Mouse (Mus musculus) Patski (cell line): Measurements from ENCODE around the gene Otoa. TPM values are rescaled to one million over a fixed set of nuclear protein-coding genes. Genes with fewer than 3 reads are reported as not detected.

Experiments
- ATAC-seq: fragments of 100-300 bp; one replicate; pipeline ENCODE4 v1.8.0; 2021
- CTCF ChIA-PET: fragments of 350-600 bp; sonication (Branson Sonifier 250); formaldehyde crosslinking; loops from one replicate; lab custom pipeline; 2022; ENCODE audit warnings: inconsistent platforms; lab: Charles Lee
- POLR2A ChIA-PET: fragments of 350-600 bp; sonication (Branson Sonifier 250); formaldehyde crosslinking; loops from one replicate; lab custom pipeline; 2022; ENCODE audit warnings: antibody characterized with exemption, inconsistent platforms; lab: Charles Lee
- DNase-seq: peaks from one replicate; pipeline ENCODE4 v3.0.0-alpha.2; 2011; ENCODE audit warnings: low read depth, low spot score
- H3K27me3 ChIP-seq: fragments of 371-371 bp; one replicate; pipeline ENCODE4 v1.5.1; 2021
- CTCF ChIP-seq: fragments of 100-300 bp; IDR thresholded peaks from one replicate; pipeline ENCODE4 v1.5.1; 2021
- in situ Hi-C: fragments of 300-500 bp; cut with MboI; formaldehyde crosslinking; loops from 3 replicates; pipeline ENCODE4 v1.11.1; 2018; ENCODE audit warnings: low pct_unique_long_range_greater_than_20kb, mixed read lengths
- polyA plus RNA-seq: library from polyadenylated mRNA; unstranded; gene quantifications from one replicate; pipeline ENCODE4 v1.2.3, GENCODE M21; 2021

Otoa gene
- polyA plus RNA-seq, 1 experiment from 2014 or later = 0.09 TPM

DNA sequence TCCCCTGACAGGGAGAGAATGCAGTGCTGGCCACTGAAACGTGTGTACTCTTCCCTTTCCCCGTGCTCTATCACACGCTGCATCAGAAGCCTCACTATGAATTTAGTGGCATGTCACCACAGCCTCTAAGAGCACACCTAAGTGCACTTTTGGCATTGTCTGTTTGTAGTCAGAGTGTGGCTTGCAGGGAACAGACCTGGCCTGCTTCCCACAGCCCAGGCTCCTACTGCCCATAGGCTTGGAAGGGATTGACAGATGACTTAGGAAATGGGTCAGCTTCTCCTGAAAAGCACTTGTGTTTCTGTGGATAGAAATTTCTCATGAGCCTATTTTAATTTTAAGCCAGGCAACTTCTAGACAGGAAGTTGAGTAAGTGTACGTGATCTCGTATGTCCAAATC, 6.0 kb upstream of the Otoa start:
- ChIA-PET CTCF (interaction anchor here (1.3 to 3.4 kb wide), 4 partner anchors 10 to 45 kb away, joined by 3 to 15 read pairs (median 8); no protein-coding TSS in a partner anchor), POLR2A (interaction anchor here (0.7 kb wide), 1 partner anchor 9 kb away, joined by 3 read pairs; no protein-coding TSS in a partner anchor)
- no peak for DNase-seq
- in situ Hi-C loops = no loop called here
- no peak for TF ChIP-seq CTCF
- H3K27me3 ChIP-seq = no peaks in the 10 kb centered on the region
- peak; percentile 9 for ATAC-seq

DNA sequence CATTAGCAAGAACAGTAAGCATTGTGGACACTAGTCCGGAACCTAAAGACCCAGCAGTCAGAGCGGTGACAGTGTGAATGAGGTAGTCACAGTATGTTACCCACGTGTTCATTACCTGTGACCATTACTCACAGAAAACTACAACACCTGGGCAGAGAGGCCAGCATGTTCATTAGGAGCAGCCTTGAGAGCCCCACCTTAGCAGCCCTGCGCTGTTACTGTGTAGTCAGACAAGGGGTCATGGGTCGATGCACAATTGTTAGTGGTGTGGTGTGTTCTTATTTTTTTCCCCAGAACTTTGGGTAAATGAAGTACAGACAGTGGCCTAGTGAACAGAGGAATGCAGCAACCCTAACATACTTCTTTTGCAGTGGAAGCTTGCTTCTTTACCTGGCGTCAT, 4.1 kb upstream of the Otoa start:
- no peak for TF ChIP-seq CTCF
- no peak for ATAC-seq
- ChIA-PET CTCF (interaction anchor here (0.9 to 1.5 kb wide), 4 partner anchors 12 to 83 kb away, joined by 3 to 11 read pairs (median 3); no protein-coding TSS in a partner anchor), POLR2A (no interaction called here)
- in situ Hi-C loops = no loop called here
- H3K27me3 ChIP-seq = no peaks in the 10 kb centered on the region
- DNase-seq = no peak

DNA sequence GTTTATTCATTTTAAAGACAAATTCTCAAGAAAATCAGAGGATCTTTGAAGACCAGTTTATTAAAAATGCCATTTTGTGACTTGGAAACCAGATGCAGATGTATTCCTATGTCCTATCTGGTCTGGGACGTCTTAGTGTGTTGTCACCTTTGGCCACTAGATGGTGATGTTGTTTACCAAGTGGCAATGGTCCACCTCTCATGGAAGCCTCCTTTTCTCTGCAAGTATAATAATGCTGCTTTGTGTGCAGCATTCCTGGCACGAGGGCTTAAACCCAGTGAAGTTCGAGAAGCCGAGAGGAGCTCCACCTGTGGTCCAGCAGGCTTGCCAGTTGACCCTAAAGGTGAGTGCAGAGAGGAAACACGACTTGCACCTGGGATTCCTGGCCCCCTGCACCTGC, 3.6 kb upstream of the Otoa start:
- in situ Hi-C loops = no loop called here
- ATAC-seq = no peak
- DNase-seq = no peak
- POLR2A ChIA-PET = interaction anchor here (1.0 kb wide), 1 partner anchor 147 kb away, joined by 3 read pairs; no protein-coding TSS in a partner anchor
- H3K27me3 ChIP-seq = no peaks in the 10 kb centered on the region
- CTCF ChIA-PET = interaction anchor here (0.7 to 1.8 kb wide), 9 partner anchors 9 to 104 kb away, joined by 3 to 11 read pairs (median 3); no protein-coding TSS in a partner anchor
- peak; percentile 67 for TF ChIP-seq CTCF

DNA sequence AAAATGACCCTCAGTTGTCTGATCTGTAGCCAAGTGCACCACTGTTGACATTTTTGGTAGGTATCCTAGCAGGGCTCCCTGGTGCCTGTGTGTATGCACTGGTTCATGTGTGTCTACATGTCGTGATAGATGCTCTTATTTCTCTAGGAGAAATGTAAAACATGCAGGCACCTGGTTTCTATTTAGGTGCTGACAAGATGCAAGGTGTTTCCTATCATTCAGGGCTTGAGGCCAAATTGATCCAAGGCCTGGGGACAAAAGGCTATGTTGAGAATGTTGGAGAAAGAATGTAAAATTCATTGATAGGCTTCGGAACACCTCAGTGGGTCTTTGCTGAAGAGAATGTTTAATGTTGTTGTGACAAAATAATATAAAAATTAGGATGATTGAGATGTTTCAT, 366 bp downstream of the Otoa start:
- DNase-seq (no peak), ATAC-seq (no peak)
- ChIA-PET CTCF (no interaction called here), POLR2A (no interaction called here)
- in situ Hi-C loops = loop anchor here (5.0 kb wide), 1 partner anchor 35 kb away; no protein-coding TSS in a partner anchor
- H3K27me3 ChIP-seq = no peaks in the 10 kb centered on the region
- TF ChIP-seq CTCF = no peak

DNA sequence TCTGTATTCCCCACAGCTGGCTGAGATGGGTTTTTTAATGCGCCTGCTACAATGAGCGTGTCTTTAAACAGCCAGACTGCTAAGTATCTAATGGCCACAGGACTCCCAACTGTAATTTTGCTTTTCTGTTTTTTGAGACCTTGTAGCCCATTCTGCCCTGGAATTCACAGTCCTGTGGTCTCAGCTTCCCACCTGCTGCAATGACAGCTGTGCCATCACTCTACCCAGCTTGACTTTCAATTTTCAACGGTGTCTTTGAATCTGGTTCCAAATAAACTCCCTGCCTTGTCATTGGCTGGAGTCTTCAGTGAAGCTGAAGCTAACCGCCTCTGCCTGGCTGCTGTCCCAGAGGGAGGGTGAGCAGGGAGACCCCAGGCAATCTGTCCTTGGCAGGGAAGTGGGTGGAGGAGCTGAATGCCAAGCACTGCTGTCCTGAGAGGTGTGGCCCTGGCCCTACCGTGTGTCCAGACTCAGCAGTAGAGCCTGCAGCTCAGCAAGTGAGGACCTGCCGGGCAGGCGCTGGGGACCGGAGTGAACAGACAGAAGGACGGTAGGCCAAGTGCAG, 1.6 kb downstream of the Otoa start:
- ChIA-PET CTCF (interaction anchor here (1.0 to 1.6 kb wide), 2 partner anchors 22 to 149 kb away, joined by 3 to 4 read pairs; no protein-coding TSS in a partner anchor), POLR2A (no interaction called here)
- ATAC-seq (no peak), DNase-seq (no peak)
- in situ Hi-C loops = loop anchor here (5.0 kb wide), 1 partner anchor 34 kb away; no protein-coding TSS in a partner anchor
- H3K27me3 ChIP-seq = no peaks in the 10 kb centered on the region
- no peak for TF ChIP-seq CTCF

DNA sequence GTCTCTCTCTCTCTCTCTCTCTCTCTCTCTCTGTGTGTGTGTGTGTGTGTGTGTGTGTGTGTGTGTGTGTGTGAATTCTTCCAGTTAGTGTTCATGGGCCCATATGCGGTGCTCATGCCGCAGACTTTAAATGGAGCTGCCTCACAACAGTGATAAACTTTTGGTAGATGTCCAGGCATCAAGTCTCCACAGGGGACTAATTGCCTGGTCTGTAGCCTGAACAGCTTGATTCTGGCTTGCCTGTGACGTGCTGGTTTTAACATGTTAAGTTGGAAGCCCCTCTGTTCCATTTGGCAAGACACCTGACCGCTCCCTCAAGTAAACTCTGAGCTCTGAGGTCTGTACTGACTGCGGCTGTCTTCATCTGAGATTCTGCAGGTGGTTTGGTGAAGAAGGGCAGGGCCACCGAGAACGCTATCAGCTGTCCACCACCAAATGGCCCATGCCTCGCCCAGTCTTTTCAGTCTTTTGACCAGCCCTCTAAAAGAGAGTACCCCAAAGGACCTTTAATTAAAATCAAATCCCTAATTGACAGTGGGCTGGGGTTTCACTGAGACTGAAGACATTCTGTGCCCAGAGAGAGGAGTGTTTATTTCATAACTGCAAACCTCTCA, 3.5 kb downstream of the Otoa start:
- ChIA-PET POLR2A (no interaction called here), CTCF (interaction anchor here (1.0 to 1.7 kb wide), 3 partner anchors 19 to 24 kb away, joined by 3 to 4 read pairs (median 3); no protein-coding TSS in a partner anchor)
- no peak for TF ChIP-seq CTCF
- ATAC-seq (peak; percentile 27), DNase-seq (no peak)
- in situ Hi-C loops = loop anchor here (5.0 kb wide), 1 partner anchor 32 kb away; no protein-coding TSS in a partner anchor
- no peaks in the 10 kb centered on the region for H3K27me3 ChIP-seq

DNA sequence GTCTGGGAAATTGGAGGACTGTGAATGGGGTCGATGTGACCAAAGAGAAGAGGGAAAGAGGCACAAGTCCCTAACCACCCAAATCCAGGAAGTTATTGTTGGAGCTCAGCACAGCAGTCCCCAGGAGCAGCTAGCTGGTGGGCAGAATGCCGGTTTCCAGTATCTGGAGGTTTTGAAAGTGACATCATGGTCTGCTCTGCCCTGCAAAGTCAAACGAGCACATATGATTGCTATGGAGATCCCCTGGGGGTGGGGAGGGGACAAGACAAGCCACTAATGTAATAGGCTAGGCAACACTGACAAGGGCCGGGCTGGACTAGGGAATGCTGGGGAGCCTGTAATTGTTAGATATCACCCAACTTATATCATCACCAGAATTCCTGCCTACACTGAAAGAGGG, 4.0 kb downstream of the Otoa start:
- CTCF ChIA-PET = interaction anchor here (1.0 kb wide), 1 partner anchor 18 kb away, joined by 3 read pairs; no protein-coding TSS in a partner anchor
- in situ Hi-C loops = no loop called here
- no peak for TF ChIP-seq CTCF
- ATAC-seq (peak; percentile 85), DNase-seq (no peak)
- POLR2A ChIA-PET = no interaction called here
- no peaks in the 10 kb centered on the region for H3K27me3 ChIP-seq

DNA sequence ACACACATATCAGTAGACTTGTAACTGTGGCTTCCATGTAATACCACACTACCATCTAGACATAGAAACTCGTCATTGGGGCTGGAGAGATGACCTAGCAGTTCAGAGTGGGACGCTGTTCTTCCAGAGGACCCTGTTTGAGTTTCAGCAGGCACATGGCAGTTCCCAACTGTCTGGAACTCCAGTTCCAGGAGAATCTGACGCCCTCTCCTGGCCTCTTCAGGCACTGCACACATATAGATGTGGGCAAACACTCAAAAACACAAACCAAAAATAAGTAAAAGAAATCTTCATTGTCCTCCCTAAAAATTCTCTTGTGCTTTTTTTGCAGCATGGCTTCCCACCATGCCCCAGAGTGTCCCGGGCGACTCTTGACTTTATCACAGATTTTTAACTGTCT, 7.3 kb downstream of the Otoa start:
- ChIA-PET CTCF (interaction anchor here (1.3 kb wide), 1 partner anchor 13 kb away, joined by 8 read pairs; no protein-coding TSS in a partner anchor), POLR2A (no interaction called here)
- in situ Hi-C loops = no loop called here
- DNase-seq (no peak), ATAC-seq (no peak)
- peak; percentile 29 for TF ChIP-seq CTCF
- H3K27me3 ChIP-seq = no peaks in the 10 kb centered on the region

DNA sequence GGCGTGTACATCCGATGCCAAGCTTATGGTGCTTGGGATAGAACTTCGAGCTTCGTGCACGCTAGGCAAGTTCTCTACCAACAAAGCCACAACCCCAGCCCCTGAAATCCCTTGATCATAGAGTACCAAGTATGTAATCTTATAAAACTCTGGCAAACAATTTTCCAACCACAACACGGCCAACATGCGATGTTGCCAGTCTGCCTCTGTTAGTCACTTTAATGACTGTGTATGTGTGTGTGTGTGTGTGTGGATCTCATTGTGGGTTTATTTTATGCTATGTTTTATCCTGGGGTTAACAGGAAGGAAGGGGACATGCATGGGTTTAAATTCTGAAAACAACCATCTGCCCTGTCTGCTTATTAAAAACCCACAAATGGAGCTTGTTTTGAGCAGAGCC, 9.3 kb downstream of the Otoa start:
- no peaks in the 10 kb centered on the region for H3K27me3 ChIP-seq
- in situ Hi-C loops = no loop called here
- ATAC-seq = no peak
- CTCF ChIA-PET = no interaction called here
- POLR2A ChIA-PET = no interaction called here
- DNase-seq = no peak
- no peak for TF ChIP-seq CTCF

DNA sequence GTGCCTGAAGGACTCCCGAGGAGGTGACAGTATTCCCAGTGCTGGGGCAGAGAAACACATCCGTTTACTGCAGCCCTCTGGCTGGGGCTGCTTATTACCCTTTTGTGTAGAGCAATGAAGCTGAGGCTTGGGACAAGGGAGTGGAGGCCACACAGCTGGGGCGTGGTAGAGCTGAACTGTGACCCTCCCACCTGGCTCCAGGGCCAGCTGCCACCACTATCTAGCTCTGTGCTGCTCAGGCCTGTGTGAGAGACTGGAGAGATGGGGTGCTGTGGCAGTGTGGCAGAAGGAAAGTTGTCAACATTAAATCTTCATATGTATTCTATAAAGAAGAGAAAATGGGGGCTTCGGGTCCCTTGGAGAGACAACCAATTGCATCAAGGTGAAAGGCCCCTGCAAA, 11.6 kb downstream of the Otoa start:
- CTCF ChIA-PET = interaction anchor here (0.9 to 1.3 kb wide), 4 partner anchors 10 to 131 kb away, joined by 3 read pairs; partner anchors contain the start of gene Igsf6
- POLR2A ChIA-PET = interaction anchor here (0.6 kb wide), 1 partner anchor 8 kb away, joined by 6 read pairs; no protein-coding TSS in a partner anchor

More for the DNA sequence above, 11.6 kb downstream of the Otoa start:
- in situ Hi-C loops = no loop called here
- TF ChIP-seq CTCF = no peak
- H3K27me3 ChIP-seq = no peaks in the 10 kb centered on the region
- ATAC-seq (no peak), DNase-seq (no peak)
